Mouse (Mus musculus): ENCODE data around the gene Zhx3. TPM values are rescaled to one million over a fixed set of nuclear protein-coding genes. Genes with fewer than 3 reads are reported as not detected.

Gene Zhx3
- polyA plus RNA-seq, 1 experiment from 2014 or later = 11.1 TPM

DNA sequence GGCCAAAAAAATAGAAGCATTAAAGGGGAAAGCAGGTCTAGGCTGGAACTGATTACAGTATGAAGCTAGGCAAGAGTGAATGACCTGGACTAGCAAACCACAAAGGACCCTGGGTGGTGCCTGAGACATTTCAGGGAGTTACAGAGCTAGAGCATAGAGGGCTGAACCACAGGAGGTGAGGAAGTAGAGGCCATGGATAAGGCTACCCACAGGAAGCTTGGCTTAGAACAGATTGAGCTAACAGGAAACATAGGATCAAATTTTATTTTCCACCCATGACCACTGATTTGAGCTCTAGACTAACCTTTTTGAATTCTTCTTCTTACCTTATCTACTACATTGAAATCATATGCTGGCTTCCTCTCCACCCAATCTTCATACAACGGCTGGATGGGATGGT lies 12.4 kb downstream of the Zhx3 start:
- no peaks in the 10 kb centered on the region for H3K27me3 ChIP-seq (replicated peaks; ENCODE audit: control insufficient read depth, insufficient read depth, low read length)
- no peak overlapping the region for H3K27ac ChIP-seq (replicated peaks; ENCODE audit: low read depth, low read length)
- no peaks in the 10 kb centered on the region for H3K9me3 ChIP-seq (ENCODE audit: control insufficient read depth, low read length)
- H3K9ac ChIP-seq (ENCODE audit: low read depth, low read length) = no peak overlapping the region
- no peak overlapping the region for H3K4me2 ChIP-seq (ENCODE audit: low read depth, low read length)
- 58% methylated on average over 1 of the region's 1 CpGs for WGBS
- no peak for DNase-seq (ENCODE audit: low spot score)
- no peaks in the 10 kb centered on the region for H3K36me3 ChIP-seq (ENCODE audit: control insufficient read depth, insufficient read depth, low read length)
- no peaks in the 10 kb centered on the region for H3K4me1 ChIP-seq (ENCODE audit: control insufficient read depth, insufficient read depth, low read length)
- no peak overlapping the region for H3K4me3 ChIP-seq (ENCODE audit: low read depth, low read length)
- ATAC-seq (ENCODE audit: low read depth) = no peak

DNA sequence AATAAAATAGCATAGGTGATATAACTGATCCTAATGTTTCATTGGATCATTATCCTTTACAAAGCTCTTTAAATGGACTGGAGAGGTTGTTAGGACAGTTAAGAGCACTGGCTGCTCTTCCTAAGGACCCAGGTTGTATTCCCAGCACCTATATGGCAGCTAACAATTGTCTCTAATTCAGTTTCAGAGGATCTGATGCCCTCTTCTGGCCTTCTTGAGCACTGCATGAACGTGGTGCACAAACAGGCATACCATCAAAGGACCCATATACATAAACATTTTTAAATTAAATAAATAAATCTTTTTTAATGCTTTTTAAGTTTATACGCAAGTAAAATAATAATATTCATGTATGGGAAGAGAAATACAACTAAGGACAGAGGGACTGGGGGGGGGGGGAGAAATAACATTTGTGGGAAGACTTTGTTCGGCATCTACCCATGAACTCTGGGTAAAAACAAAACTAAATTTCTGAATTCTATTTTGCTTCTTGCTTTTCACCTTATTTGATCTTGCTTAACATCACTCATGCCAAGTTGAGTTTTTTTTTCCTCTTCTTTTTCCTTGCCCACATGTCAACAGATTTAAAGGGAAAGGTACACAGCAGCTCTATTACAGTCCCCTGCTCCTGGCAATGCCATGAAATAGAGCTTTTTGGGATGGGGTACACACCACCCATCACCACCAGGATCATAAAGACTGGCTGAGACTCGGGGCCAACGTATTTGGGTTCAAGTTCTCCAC lies 16.3 kb downstream of the Zhx3 start:
- 80% methylated on average over 5 of the region's 5 CpGs for WGBS

DNA sequence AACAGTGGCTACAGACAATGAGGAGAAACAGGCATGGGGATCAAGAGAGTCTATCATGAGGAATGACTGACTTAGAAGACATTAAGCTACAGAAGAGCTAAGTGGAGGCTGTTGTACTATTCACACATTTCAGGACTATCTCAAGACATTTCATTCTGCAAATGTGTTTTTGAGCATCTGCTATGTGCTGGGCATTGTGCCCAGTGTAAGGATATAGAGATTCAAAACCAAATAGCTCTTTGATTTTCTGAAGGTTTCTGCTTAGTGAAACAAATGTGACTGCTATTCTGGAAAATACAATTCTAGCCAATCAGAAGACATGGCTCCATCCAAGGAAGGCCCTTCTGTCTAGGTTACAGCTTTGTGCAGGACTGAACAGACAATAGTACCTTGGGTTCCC lies 18.1 kb downstream of the Zhx3 start:
- H3K4me3 ChIP-seq (ENCODE audit: low read depth, low read length) = no peak overlapping the region
- no peak overlapping the region for H3K27ac ChIP-seq (replicated peaks; ENCODE audit: low read depth, low read length)

More for the DNA sequence above, 16.3 kb downstream of the Zhx3 start:
- Histone ChIP-seq H3K9ac (ENCODE audit: low read depth, low read length) (no peak overlapping the region), H3K27me3 (replicated peaks; ENCODE audit: control insufficient read depth, insufficient read depth, low read length) (no peaks in the 10 kb centered on the region), H3K36me3 (ENCODE audit: control insufficient read depth, insufficient read depth, low read length) (no peaks in the 10 kb centered on the region), H3K9me3 (ENCODE audit: control insufficient read depth, low read length) (no peaks in the 10 kb centered on the region), H3K4me3 (ENCODE audit: low read depth, low read length) (no peak overlapping the region), H3K4me2 (ENCODE audit: low read depth, low read length) (no peak overlapping the region), H3K27ac (replicated peaks; ENCODE audit: low read depth, low read length) (no peak overlapping the region), H3K4me1 (ENCODE audit: control insufficient read depth, insufficient read depth, low read length) (no peaks in the 10 kb centered on the region)
- DNase-seq (ENCODE audit: low spot score) (no peak), ATAC-seq (ENCODE audit: low read depth) (no peak)

GRCm38 (mm10) chr2:160850360-160850759 lies 22.4 kb downstream of the Zhx3 start:
- Histone ChIP-seq H3K4me3 (ENCODE audit: low read depth, low read length) (no peak overlapping the region), H3K27me3 (replicated peaks; ENCODE audit: control insufficient read depth, insufficient read depth, low read length) (no peaks in the 10 kb centered on the region), H3K9ac (ENCODE audit: low read depth, low read length) (no peak overlapping the region), H3K4me2 (ENCODE audit: low read depth, low read length) (no peak overlapping the region), H3K27ac (replicated peaks; ENCODE audit: low read depth, low read length) (no peak overlapping the region), H3K4me1 (ENCODE audit: control insufficient read depth, insufficient read depth, low read length) (no peaks in the 10 kb centered on the region), H3K9me3 (ENCODE audit: control insufficient read depth, low read length) (no peaks in the 10 kb centered on the region), H3K36me3 (ENCODE audit: control insufficient read depth, insufficient read depth, low read length) (no peaks in the 10 kb centered on the region)
- no peak for DNase-seq (ENCODE audit: low spot score)
- WGBS = 67% methylated on average over 3 of the region's 3 CpGs
- no peak for ATAC-seq (ENCODE audit: low read depth)

More for the DNA sequence above, 18.1 kb downstream of the Zhx3 start:
- no peaks in the 10 kb centered on the region for H3K36me3 ChIP-seq (ENCODE audit: control insufficient read depth, insufficient read depth, low read length)
- H3K27me3 ChIP-seq (replicated peaks; ENCODE audit: control insufficient read depth, insufficient read depth, low read length) = no peaks in the 10 kb centered on the region
- no peak overlapping the region for H3K4me2 ChIP-seq (ENCODE audit: low read depth, low read length)
- no peaks in the 10 kb centered on the region for H3K4me1 ChIP-seq (ENCODE audit: control insufficient read depth, insufficient read depth, low read length)
- DNase-seq (ENCODE audit: low spot score) (no peak), ATAC-seq (ENCODE audit: low read depth) (no peak)
- H3K9ac ChIP-seq (ENCODE audit: low read depth, low read length) = no peak overlapping the region
- H3K9me3 ChIP-seq (ENCODE audit: control insufficient read depth, low read length) = no peaks in the 10 kb centered on the region

GRCm38 (mm10) chr2:160849617-160850240 lies 23.1 kb downstream of the Zhx3 start:
- WGBS = 77% methylated on average over 3 of the region's 3 CpGs
- Histone ChIP-seq H3K27me3 (replicated peaks; ENCODE audit: control insufficient read depth, insufficient read depth, low read length) (no peaks in the 10 kb centered on the region), H3K27ac (replicated peaks; ENCODE audit: low read depth, low read length) (no peak overlapping the region), H3K36me3 (ENCODE audit: control insufficient read depth, insufficient read depth, low read length) (no peaks in the 10 kb centered on the region), H3K9me3 (ENCODE audit: control insufficient read depth, low read length) (no peaks in the 10 kb centered on the region), H3K4me1 (ENCODE audit: control insufficient read depth, insufficient read depth, low read length) (no peaks in the 10 kb centered on the region), H3K4me3 (ENCODE audit: low read depth, low read length) (no peak overlapping the region), H3K9ac (ENCODE audit: low read depth, low read length) (no peak overlapping the region), H3K4me2 (ENCODE audit: low read depth, low read length) (no peak overlapping the region)
- DNase-seq (ENCODE audit: low spot score) (no peak), ATAC-seq (ENCODE audit: low read depth) (no peak)

- H3K4me1 ChIP-seq (ENCODE audit: control insufficient read depth, insufficient read depth, low read length) = no peaks in the 10 kb centered on the region
- 81% methylated on average over 2 of the region's 2 CpGs for WGBS
- ATAC-seq (ENCODE audit: low read depth) (no peak), DNase-seq (ENCODE audit: low spot score) (no peak)
- H3K4me3 ChIP-seq (ENCODE audit: low read depth, low read length) = no peak overlapping the region
- H3K36me3 ChIP-seq (ENCODE audit: control insufficient read depth, insufficient read depth, low read length) = no peaks in the 10 kb centered on the region
- H3K9ac ChIP-seq (ENCODE audit: low read depth, low read length) = no peak overlapping the region
- H3K9me3 ChIP-seq (ENCODE audit: control insufficient read depth, low read length) = no peaks in the 10 kb centered on the region
- no peak overlapping the region for H3K27ac ChIP-seq (replicated peaks; ENCODE audit: low read depth, low read length)
- no peak overlapping the region for H3K4me2 ChIP-seq (ENCODE audit: low read depth, low read length)
- no peaks in the 10 kb centered on the region for H3K27me3 ChIP-seq (replicated peaks; ENCODE audit: control insufficient read depth, insufficient read depth, low read length)
Observed at GRCm38 (mm10) chr2:160848186-160848585, 24.6 kb downstream of the Zhx3 start.

DNA sequence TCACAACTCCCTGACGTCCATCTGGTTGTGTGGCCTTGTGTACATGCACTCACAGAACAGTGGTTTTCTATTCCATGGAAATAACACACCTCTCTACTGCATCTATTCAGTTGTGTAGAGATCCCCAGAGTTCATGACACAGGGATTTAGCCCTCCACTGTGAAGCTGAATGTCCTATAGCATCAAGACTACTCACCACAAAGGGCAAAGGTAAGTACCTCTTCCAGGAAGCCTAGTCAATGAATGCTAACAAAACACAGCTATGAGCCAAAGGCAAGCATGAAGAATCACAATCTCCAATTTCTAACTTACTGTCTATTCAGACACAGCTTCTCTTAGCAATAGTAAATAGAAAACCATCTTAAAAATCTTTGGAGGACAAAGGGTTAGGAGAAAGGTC lies 25.1 kb downstream of the Zhx3 start:
- no peaks in the 10 kb centered on the region for H3K36me3 ChIP-seq (ENCODE audit: control insufficient read depth, insufficient read depth, low read length)
- no peak overlapping the region for H3K9ac ChIP-seq (ENCODE audit: low read depth, low read length)
- no peak overlapping the region for H3K4me2 ChIP-seq (ENCODE audit: low read depth, low read length)
- ATAC-seq (ENCODE audit: low read depth) = no peak
- H3K4me1 ChIP-seq (ENCODE audit: control insufficient read depth, insufficient read depth, low read length) = no peaks in the 10 kb centered on the region
- H3K27ac ChIP-seq (replicated peaks; ENCODE audit: low read depth, low read length) = no peak overlapping the region
- H3K27me3 ChIP-seq (replicated peaks; ENCODE audit: control insufficient read depth, insufficient read depth, low read length) = no peaks in the 10 kb centered on the region
- no peak overlapping the region for H3K4me3 ChIP-seq (ENCODE audit: low read depth, low read length)
- H3K9me3 ChIP-seq (ENCODE audit: control insufficient read depth, low read length) = no peaks in the 10 kb centered on the region
- WGBS = 76% methylated on average over 1 of the region's 1 CpGs
- DNase-seq (ENCODE audit: low spot score) = no peak

DNA sequence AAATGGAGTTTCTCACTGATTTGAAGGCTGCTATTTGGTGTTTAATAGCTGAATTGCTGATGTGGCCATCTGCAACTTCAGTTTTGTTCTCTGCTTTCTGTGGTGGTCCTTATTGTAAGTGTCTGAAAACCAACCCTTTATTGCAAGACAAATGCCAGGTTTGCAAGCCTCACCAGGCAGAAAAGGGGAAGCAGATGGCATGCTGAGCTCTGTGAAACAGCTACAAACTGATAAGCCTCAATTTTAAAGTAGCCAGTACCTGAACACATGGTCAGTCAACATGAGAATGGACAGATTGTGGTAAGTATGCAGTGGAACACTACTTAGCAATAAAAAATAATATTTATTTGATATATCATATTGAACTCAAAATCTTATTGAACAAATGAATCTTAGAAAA lies 32.0 kb downstream of the Zhx3 start:
- Histone ChIP-seq H3K4me3 (ENCODE audit: low read depth, low read length) (no peak overlapping the region), H3K27me3 (replicated peaks; ENCODE audit: control insufficient read depth, insufficient read depth, low read length) (no peaks in the 10 kb centered on the region), H3K9ac (ENCODE audit: low read depth, low read length) (no peak overlapping the region), H3K4me2 (ENCODE audit: low read depth, low read length) (no peak overlapping the region), H3K36me3 (ENCODE audit: control insufficient read depth, insufficient read depth, low read length) (no peaks in the 10 kb centered on the region), H3K4me1 (ENCODE audit: control insufficient read depth, insufficient read depth, low read length) (no peaks in the 10 kb centered on the region), H3K27ac (replicated peaks; ENCODE audit: low read depth, low read length) (no peak overlapping the region), H3K9me3 (ENCODE audit: control insufficient read depth, low read length) (no peaks in the 10 kb centered on the region)
- ATAC-seq (ENCODE audit: low read depth) = no peak
- DNase-seq (ENCODE audit: low spot score) = no peak

DNA sequence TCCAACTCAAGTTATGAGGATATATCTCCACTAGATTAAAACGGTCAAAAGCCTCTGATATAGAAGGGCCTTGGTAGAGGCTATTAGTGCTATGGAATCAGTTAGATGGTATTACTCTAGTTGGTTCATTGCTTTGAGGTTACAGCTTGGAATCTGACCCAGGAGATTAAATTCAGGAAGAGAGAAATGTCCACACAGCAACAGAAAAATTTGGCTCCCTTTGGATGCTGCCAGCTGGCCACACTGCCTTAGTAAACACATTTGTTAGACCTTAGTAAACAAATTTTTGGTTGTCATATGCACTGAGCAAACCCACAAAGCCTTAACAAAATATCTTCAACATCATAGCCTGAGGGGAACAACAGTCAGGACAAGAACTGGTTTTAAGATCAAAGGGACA lies 62.0 kb downstream of the Zhx3 start:
- DNase-seq (ENCODE audit: low spot score) (no peak), ATAC-seq (ENCODE audit: low read depth) (no peak)
- no peak overlapping the region for H3K9ac ChIP-seq (ENCODE audit: low read depth, low read length)
- WGBS = 70% methylated on average over 1 of the region's 1 CpGs
- H3K27me3 ChIP-seq (replicated peaks; ENCODE audit: control insufficient read depth, insufficient read depth, low read length) = no peaks in the 10 kb centered on the region
- no peaks in the 10 kb centered on the region for H3K4me1 ChIP-seq (ENCODE audit: control insufficient read depth, insufficient read depth, low read length)
- 0 out of 2 replicates have a peak, but pooled peaks cover 4% of the 10 kb centered on the region for H3K36me3 ChIP-seq (ENCODE audit: control insufficient read depth, insufficient read depth, low read length)
- no peak overlapping the region for H3K4me2 ChIP-seq (ENCODE audit: low read depth, low read length)
- no peak overlapping the region for H3K4me3 ChIP-seq (ENCODE audit: low read depth, low read length)
- no peaks in the 10 kb centered on the region for H3K9me3 ChIP-seq (ENCODE audit: control insufficient read depth, low read length)
- no peak overlapping the region for H3K27ac ChIP-seq (replicated peaks; ENCODE audit: low read depth, low read length)
